Mouse (Mus musculus) heart, embryonic 14.5 days (tissue): ENCODE data around the gene Pir. TPM values are rescaled to one million over a fixed set of nuclear protein-coding genes. Genes with fewer than 3 reads are reported as not detected.

Experiments used
- ATAC-seq: fragments of 200-750 bp; cut with Nextera tagmentation; 2 replicates; pipeline ENCODE4 v1.8.0; 2017; ENCODE audit warnings: low read depth, moderate TSS enrichment; ENCODE audit not compliant: insufficient number of reproducible peaks, insufficient read depth, low FRiP score
- H3K27ac ChIP-seq, 2 experiments: fragments of 200-500 bp in 1 of 2; fragments of 300-500 bp in 1 of 2; sonication (generic) in 1 of 2; replicated peaks in 1 of 2; 2 replicates each; pipeline ENCODE4 v1.5.1; 2012 to 2014; ENCODE audit warnings: low read depth in 2 of 2, low read length in 2 of 2, control low read depth in 1 of 2, mild to moderate bottlenecking in 1 of 2, mixed read lengths in 1 of 2; ENCODE audit not compliant: control insufficient read depth in 1 of 2, insufficient read depth in 1 of 2
- H3K27me3 ChIP-seq: fragments of 300-500 bp; sonication (generic); 2 replicates; pipeline ENCODE4 v1.6.1; 2014; ENCODE audit warnings: mild to moderate bottlenecking, low read length, control low read depth; ENCODE audit not compliant: control insufficient read depth, insufficient read depth
- H3K36me3 ChIP-seq: fragments of 300-500 bp; sonication (generic); 2 replicates; pipeline ENCODE4 v1.6.1; 2014; ENCODE audit warnings: mild to moderate bottlenecking, control low read depth, low read length, mixed read lengths; ENCODE audit not compliant: control insufficient read depth, insufficient read depth
- H3K4me1 ChIP-seq, 2 experiments: fragments of 200-500 bp in 1 of 2; fragments of 300-500 bp in 1 of 2; sonication (generic) in 1 of 2; 2 replicates each; pipeline ENCODE4 v1.6.1; 2012 to 2014; ENCODE audit warnings: low read length in 2 of 2, control low read depth in 1 of 2, mixed read lengths in 1 of 2; ENCODE audit not compliant: control insufficient read depth in 2 of 2, insufficient read depth in 2 of 2
- H3K4me2 ChIP-seq: fragments of 300-500 bp; sonication (generic); 2 replicates; pipeline ENCODE4 v1.6.1; 2014; ENCODE audit warnings: mild to moderate bottlenecking, low read length
- H3K4me3 ChIP-seq, 2 experiments: fragments of 200-500 bp in 1 of 2; fragments of 300-500 bp in 1 of 2; sonication (generic) in 1 of 2; 2 replicates each; pipeline ENCODE4 v1.5.1; 2012 to 2014; ENCODE audit warnings: low read length in 2 of 2, mild to moderate bottlenecking in 2 of 2, control low read depth in 1 of 2, low read depth in 1 of 2, moderate library complexity in 1 of 2; ENCODE audit not compliant: control insufficient read depth in 1 of 2, insufficient read depth in 1 of 2
- H3K9ac ChIP-seq: fragments of 300-500 bp; sonication (generic); 2 replicates; pipeline ENCODE4 v1.6.1; 2014; ENCODE audit warnings: mild to moderate bottlenecking, low read length
- H3K9me3 ChIP-seq: fragments of 300-500 bp; sonication (generic); 2 replicates; pipeline ENCODE4 v1.6.1; 2016; ENCODE audit warnings: low read length, control low read depth; ENCODE audit not compliant: control insufficient read depth
- WGBS: fragments of 180-500 bp; shearing (Covaris S2); extraction: QIAGEN DNeasy Blood & Tissue Kit; methylation state at CpG from one replicate; pipeline ENCODE4 v1.1.7; 2014; 5-methylcytosine and 5-hydroxymethylcytosine counted together
- polyA plus RNA-seq: library from polyadenylated mRNA; unstranded; fragments of >200 nt; fragmentation: Nextera tagmentation; extraction: Ambion mirVana; gene quantifications from 2 replicates; pipeline ENCODE4 v1.2.1, GENCODE M21; 2014

Gene Pir
- polyA plus RNA-seq, result 6.5 and 8.0 TPM in 2 replicates

GRCm38 (mm10) chrX:164269285-164269761 is at the start of gene Pir:
Gene Pir (plus strand): TSS chrX:164269371.
- no peaks in the 10 kb centered on the region for H3K36me3 ChIP-seq
- H3K9ac ChIP-seq, result peak within 1 kb of the TSS; percentile 70
- peak within 1 kb of the TSS; percentile 38 to 45 for H3K4me3 ChIP-seq
- no peaks in the 10 kb centered on the region for H3K9me3 ChIP-seq
- peak; percentile 50 for ATAC-seq
- H3K27me3 ChIP-seq, result no peaks in the 10 kb centered on the region
- H3K4me2 ChIP-seq, result peak within 1 kb of the TSS; percentile 61
- 7% methylated on average over 19 of the region's 20 CpGs for WGBS
- no peaks in the 10 kb centered on the region for H3K4me1 ChIP-seq
- peak within 1 kb of the TSS in 1 of 2 experiments; percentile 14; a peak in 1 of 4 replicates for H3K27ac ChIP-seq

GRCm38 (mm10) chrX:164221989-164222388 is 47.2 kb upstream of the Pir start:
- no peak overlapping the region for H3K9ac ChIP-seq
- H3K4me2 ChIP-seq, result no peak overlapping the region
- no peak for ATAC-seq
- no peaks in the 10 kb centered on the region for H3K4me1 ChIP-seq
- H3K36me3 ChIP-seq, result no peaks in the 10 kb centered on the region
- no peaks in the 10 kb centered on the region for H3K9me3 ChIP-seq
- no peaks in the 10 kb centered on the region for H3K27me3 ChIP-seq
- no peak overlapping the region for H3K4me3 ChIP-seq
- 63% methylated on average over 2 of the region's 2 CpGs for WGBS
- H3K27ac ChIP-seq, result no peak overlapping the region

- H3K27ac ChIP-seq, result no peak overlapping the region
- 57% methylated on average over 8 of the region's 8 CpGs for WGBS
- ATAC-seq, result no peak
Measured at GRCm38 (mm10) chrX:164233380-164233779, 35.8 kb upstream of the Pir start.

GRCm38 (mm10) chrX:164245714-164246113 is 23.5 kb upstream of the Pir start:
- no peak for ATAC-seq
- Histone ChIP-seq H3K4me1 (no peaks in the 10 kb centered on the region; a peak in 1 of 4 replicates), H3K4me2 (peak overlapping the region; percentile 21; the same call in 1 of the 2 replicates), H3K9ac (no peak overlapping the region), H3K9me3 (no peaks in the 10 kb centered on the region), H3K36me3 (no peaks in the 10 kb centered on the region), H3K27ac (no peak overlapping the region), H3K4me3 (no peak overlapping the region), H3K27me3 (no peaks in the 10 kb centered on the region)
- 27% methylated on average over 5 of the region's 5 CpGs for WGBS

More at GRCm38 (mm10) chrX:164233380-164233779, 35.8 kb upstream of the Pir start:
- Histone ChIP-seq H3K27me3 (no peaks in the 10 kb centered on the region), H3K4me3 (no peak overlapping the region), H3K9ac (no peak overlapping the region), H3K4me1 (no peaks in the 10 kb centered on the region), H3K36me3 (no peaks in the 10 kb centered on the region), H3K4me2 (no peak overlapping the region), H3K9me3 (no peaks in the 10 kb centered on the region)

GRCm38 (mm10) chrX:164246722-164247121 is 22.4 kb upstream of the Pir start:
- 57% methylated on average over 2 of the region's 2 CpGs for WGBS
- no peak overlapping the region for H3K4me2 ChIP-seq
- no peaks in the 10 kb centered on the region for H3K27me3 ChIP-seq
- H3K9me3 ChIP-seq, result no peaks in the 10 kb centered on the region
- H3K9ac ChIP-seq, result no peak overlapping the region
- no peak overlapping the region for H3K27ac ChIP-seq
- no peaks in the 10 kb centered on the region for H3K36me3 ChIP-seq
- no peak for ATAC-seq
- H3K4me3 ChIP-seq, result no peak overlapping the region
- no peaks in the 10 kb centered on the region; a peak in 1 of 4 replicates for H3K4me1 ChIP-seq

GRCm38 (mm10) chrX:164256527-164256926 is 12.6 kb upstream of the Pir start:
- ATAC-seq, result no peak
- 73% methylated on average over 3 of the region's 3 CpGs for WGBS
- H3K4me2 ChIP-seq, result 0 out of 2 replicates have a peak overlapping the region, but pooled peaks have one; percentile 47
- no peaks in the 10 kb centered on the region for H3K36me3 ChIP-seq
- H3K27me3 ChIP-seq, result no peaks in the 10 kb centered on the region
- H3K27ac ChIP-seq, result peak overlapping the region; percentile 10 to 57
- H3K9me3 ChIP-seq, result no peaks in the 10 kb centered on the region
- peak overlapping the region; percentile 16; the same call in 1 of the 2 replicates for H3K9ac ChIP-seq
- H3K4me3 ChIP-seq, result no peak overlapping the region
- H3K4me1 ChIP-seq, result no peaks in the 10 kb centered on the region

GRCm38 (mm10) chrX:164258057-164258456 is 11.1 kb upstream of the Pir start, which contains the start of gene Bmx:
Gene Bmx (minus strand): TSS chrX:164258193.
- Histone ChIP-seq H3K4me3 (peak within 1 kb of the TSS; percentile 18 to 23; a peak in 3 of 4 replicates), H3K36me3 (no peaks in the 10 kb centered on the region), H3K4me2 (peak within 1 kb of the TSS; percentile 47), H3K4me1 (no peaks in the 10 kb centered on the region), H3K9ac (peak within 1 kb of the TSS; percentile 41; the same call in 1 of the 2 replicates), H3K9me3 (no peaks in the 10 kb centered on the region), H3K27me3 (no peaks in the 10 kb centered on the region), H3K27ac (peak within 1 kb of the TSS; percentile 78 to 81)
- ATAC-seq, result peak; percentile 50; the same call in 1 of the 2 replicates
- 40% methylated on average over 8 of the region's 8 CpGs for WGBS

- Histone ChIP-seq H3K4me2 (peak overlapping the region; percentile 47; the same call in 1 of the 2 replicates), H3K27ac (peak overlapping the region; percentile 78 to 81), H3K4me1 (no peaks in the 10 kb centered on the region), H3K9ac (no peak overlapping the region), H3K9me3 (no peaks in the 10 kb centered on the region), H3K27me3 (no peaks in the 10 kb centered on the region), H3K36me3 (no peaks in the 10 kb centered on the region), H3K4me3 (no peak overlapping the region)
- WGBS, result 70% methylated on average over 5 of the region's 5 CpGs
- no peak for ATAC-seq
Measured at GRCm38 (mm10) chrX:164258662-164259061, 10.5 kb upstream of the Pir start.
